Mouse (Mus musculus) forebrain, embryonic 10.5 days (tissue): ENCODE results near the gene Apoa1. TPM values are rescaled to one million over a fixed set of nuclear protein-coding genes. Genes with fewer than 3 reads are reported as not detected.

Experiments used
- DNase-seq: peaks from one replicate; pipeline ENCODE4 v3.0.0-alpha.2; 2017; ENCODE audit warnings: low spot score; ENCODE audit errors: extremely low spot score
- H3K27ac ChIP-seq: fragments of 300-500 bp; sonication (generic); 2 replicates; pipeline ENCODE4 v1.5.1; 2016; ENCODE audit warnings: mild to moderate bottlenecking
- H3K27me3 ChIP-seq: fragments of 300-500 bp; sonication (generic); 2 replicates; pipeline ENCODE4 v1.6.1; 2016; ENCODE audit warnings: mild to moderate bottlenecking; ENCODE audit not compliant: poor library complexity, severe bottlenecking
- H3K36me3 ChIP-seq: fragments of 300-500 bp; sonication (generic); replicated peaks from 2 replicates; pipeline ENCODE4 v1.6.1; 2016; ENCODE audit warnings: mild to moderate bottlenecking, moderate library complexity
- H3K4me1 ChIP-seq: fragments of 300-500 bp; sonication (generic); 2 replicates; pipeline ENCODE4 v1.6.1; 2016
- H3K4me3 ChIP-seq: fragments of 300-500 bp; sonication (generic); 2 replicates; pipeline ENCODE4 v1.5.1; 2016; ENCODE audit warnings: mild to moderate bottlenecking, moderate library complexity
- H3K9me3 ChIP-seq: fragments of 300-500 bp; sonication (generic); 2 replicates; pipeline ENCODE4 v1.6.1; 2016; ENCODE audit warnings: mild to moderate bottlenecking, moderate library complexity
- WGBS: fragments of 180-500 bp; shearing (Covaris S2); methylation state at CpG from one replicate; pipeline ENCODE4 v1.1.7; 2016; 5-methylcytosine and 5-hydroxymethylcytosine counted together
- polyA plus RNA-seq: library from polyadenylated mRNA; unstranded; fragments of >200 nt; fragmentation: Nextera tagmentation; extraction: Ambion mirVana; gene quantifications from 2 replicates; pipeline ENCODE4 v1.2.1, GENCODE M21; 2016

Apoa1 gene
- polyA plus RNA-seq, 1 experiment from 2014 or later = 0.95 TPM

- no peaks in the 10 kb centered on the region for H3K27me3 ChIP-seq
- H3K9me3 ChIP-seq = no peaks in the 10 kb centered on the region
- WGBS = 94% methylated on average over 9 of the region's 9 CpGs
- H3K36me3 ChIP-seq = peaks cover 91% of the 10 kb centered on the region
- H3K4me1 ChIP-seq = no peaks in the 10 kb centered on the region
- no peak overlapping the region for H3K27ac ChIP-seq
- DNase-seq = no peak
- no peak overlapping the region for H3K4me3 ChIP-seq
Measured at GRCm38 (mm10) chr9:46198461-46198860, 29.9 kb upstream of the Apoa1 start.

GRCm38 (mm10) chr9:46198936-46199335, 29.4 kb upstream of the Apoa1 start:
- DNase-seq = no peak
- H3K4me1 ChIP-seq = no peaks in the 10 kb centered on the region
- WGBS = 88% methylated on average over 7 of the region's 7 CpGs
- H3K27me3 ChIP-seq = no peaks in the 10 kb centered on the region
- H3K4me3 ChIP-seq = no peak overlapping the region
- H3K36me3 ChIP-seq = peaks cover 90% of the 10 kb centered on the region
- no peaks in the 10 kb centered on the region for H3K9me3 ChIP-seq
- no peak overlapping the region for H3K27ac ChIP-seq

GRCm38 (mm10) chr9:46199609-46200008, 28.8 kb upstream of the Apoa1 start:
- H3K9me3 ChIP-seq = no peaks in the 10 kb centered on the region
- H3K27ac ChIP-seq = no peak overlapping the region
- H3K36me3 ChIP-seq = peaks cover 90% of the 10 kb centered on the region
- WGBS = 95% methylated on average over 2 of the region's 2 CpGs
- H3K4me3 ChIP-seq = no peak overlapping the region
- H3K27me3 ChIP-seq = no peaks in the 10 kb centered on the region
- no peaks in the 10 kb centered on the region for H3K4me1 ChIP-seq
- no peak for DNase-seq

GRCm38 (mm10) chr9:46206834-46207500, 21.4 kb upstream of the Apoa1 start:
- Histone ChIP-seq H3K36me3 (peaks cover 93% of the 10 kb centered on the region), H3K27me3 (no peaks in the 10 kb centered on the region), H3K9me3 (no peaks in the 10 kb centered on the region), H3K4me3 (no peak overlapping the region), H3K27ac (no peak overlapping the region), H3K4me1 (peaks cover 18% of the 10 kb centered on the region)
- no peak for DNase-seq
- 86% methylated on average over 10 of the region's 10 CpGs for WGBS

GRCm38 (mm10) chr9:46207501-46207869, 20.9 kb upstream of the Apoa1 start:
- H3K36me3 ChIP-seq = peaks cover 93% of the 10 kb centered on the region

GRCm38 (mm10) chr9:46208401-46208974, 19.9 kb upstream of the Apoa1 start:
- H3K36me3 ChIP-seq = peaks cover 93% of the 10 kb centered on the region
- no peaks in the 10 kb centered on the region for H3K9me3 ChIP-seq
- WGBS = 87% methylated on average over 13 of the region's 13 CpGs
- H3K27ac ChIP-seq = no peak overlapping the region
- no peaks in the 10 kb centered on the region for H3K27me3 ChIP-seq
- no peak overlapping the region for H3K4me3 ChIP-seq
- DNase-seq = no peak
- H3K4me1 ChIP-seq = peaks cover 18% of the 10 kb centered on the region

More at GRCm38 (mm10) chr9:46207501-46207869, 20.9 kb upstream of the Apoa1 start:
- no peak overlapping the region for H3K27ac ChIP-seq
- DNase-seq = no peak
- H3K9me3 ChIP-seq = no peaks in the 10 kb centered on the region
- 82% methylated on average over 6 of the region's 6 CpGs for WGBS
- peaks cover 18% of the 10 kb centered on the region for H3K4me1 ChIP-seq
- H3K4me3 ChIP-seq = no peak overlapping the region
- H3K27me3 ChIP-seq = no peaks in the 10 kb centered on the region

GRCm38 (mm10) chr9:46210473-46210872, 17.9 kb upstream of the Apoa1 start:
- H3K27me3 ChIP-seq = no peaks in the 10 kb centered on the region
- peaks cover 90% of the 10 kb centered on the region for H3K36me3 ChIP-seq
- WGBS = 92% methylated on average over 12 of the region's 12 CpGs
- no peaks in the 10 kb centered on the region for H3K9me3 ChIP-seq
- peaks cover 18% of the 10 kb centered on the region for H3K4me1 ChIP-seq
- H3K4me3 ChIP-seq = no peak overlapping the region
- H3K27ac ChIP-seq = no peak overlapping the region
- no peak for DNase-seq

GRCm38 (mm10) chr9:46214276-46214675, 14.1 kb upstream of the Apoa1 start:
- WGBS = 92% methylated on average over 4 of the region's 4 CpGs
- H3K27me3 ChIP-seq = no peaks in the 10 kb centered on the region
- H3K36me3 ChIP-seq = peaks cover 63% of the 10 kb centered on the region
- no peak overlapping the region for H3K4me3 ChIP-seq
- DNase-seq = no peak
- H3K27ac ChIP-seq = no peak overlapping the region
- H3K9me3 ChIP-seq = no peaks in the 10 kb centered on the region
- peaks cover 8% of the 10 kb centered on the region for H3K4me1 ChIP-seq

GRCm38 (mm10) chr9:46214946-46215337, 13.4 kb upstream of the Apoa1 start:
- Histone ChIP-seq H3K27me3 (no peaks in the 10 kb centered on the region), H3K4me1 (peaks cover 8% of the 10 kb centered on the region), H3K9me3 (no peaks in the 10 kb centered on the region), H3K4me3 (no peak overlapping the region), H3K27ac (no peak overlapping the region), H3K36me3 (peaks cover 63% of the 10 kb centered on the region)
- WGBS = 92% methylated on average over 10 of the region's 10 CpGs
- no peak for DNase-seq

- WGBS = 87% methylated on average over 11 of the region's 11 CpGs
- Histone ChIP-seq H3K4me1 (peaks cover 8% of the 10 kb centered on the region), H3K27ac (no peak overlapping the region), H3K4me3 (no peak overlapping the region), H3K36me3 (peaks cover 63% of the 10 kb centered on the region), H3K27me3 (no peaks in the 10 kb centered on the region), H3K9me3 (no peaks in the 10 kb centered on the region)
- no peak for DNase-seq
Measured at GRCm38 (mm10) chr9:46215338-46216322, 12.8 kb upstream of the Apoa1 start.

GRCm38 (mm10) chr9:46216744-46217470, 11.5 kb upstream of the Apoa1 start:
- 95% methylated on average over 13 of the region's 13 CpGs for WGBS
- Histone ChIP-seq H3K9me3 (no peaks in the 10 kb centered on the region), H3K27me3 (no peaks in the 10 kb centered on the region), H3K4me3 (no peak overlapping the region), H3K4me1 (peaks cover 8% of the 10 kb centered on the region), H3K36me3 (peaks cover 63% of the 10 kb centered on the region), H3K27ac (peak overlapping the region; percentile 51)
- DNase-seq = no peak

GRCm38 (mm10) chr9:46218176-46218575, 10.2 kb upstream of the Apoa1 start:
- Histone ChIP-seq H3K4me1 (peaks cover 8% of the 10 kb centered on the region), H3K4me3 (no peak overlapping the region), H3K36me3 (peaks cover 61% of the 10 kb centered on the region), H3K27me3 (no peaks in the 10 kb centered on the region), H3K27ac (no peak overlapping the region), H3K9me3 (no peaks in the 10 kb centered on the region)
- no peak for DNase-seq
- 86% methylated on average over 9 of the region's 9 CpGs for WGBS
